Comparison of ENCODE assay signal across 8 mouse cellular contexts in genomic region chr9:62295006-62295698, GRCm38 (mm10). TPM values are rescaled to one million over a fixed set of nuclear protein-coding genes. Genes with fewer than 3 reads are reported as not detected.
DNase-seq lines count a peak whose midpoint lies in the region.

No protein-coding gene starts in this region.

- peak; percentile 73 to 82 for DNase-seq in CD8-positive naive resting alpha-beta T cell, adult 2 months (ENCODE audit: low read depth in 2 of 2, low spot score in 2 of 2)
- peak; percentile 86 for DNase-seq in R1 (ENCODE audit: low read depth, low spot score)
- peak; percentile 84 for DNase-seq in cerebellum, adult 9-11 months
- DNase-seq in gastrocnemius, postnatal 25 days, result peak; percentile 43
- peak; percentile 76 to 94 for DNase-seq in layer of hippocampus, adult 18-20 months (ENCODE audit: low spot score in 2 of 2)
- peak; percentile 86 for DNase-seq in lung, postnatal 10 days
- DNase-seq in right cerebral cortex, postnatal 4 days, result peak; percentile 85
- DNase-seq in yolk sac, embryonic 10.5 days (ENCODE audit: low spot score), result peak; percentile 62

RNA-seq across cellular contexts. Expression of gene Spesp1, which starts 13.1 kb away (rescaled TPM):
- not detected for total RNA-seq in gastrocnemius, postnatal 25 days (2021)
- under 1 TPM; 0.20 to 0.27 TPM for total RNA-seq in layer of hippocampus, adult 18-20 months (2021)

RNA-seq across cellular contexts. Expression of gene Anp32a, which starts 45.9 kb away (rescaled TPM):
- 10 to 100 TPM; 59.4 to 67.3 TPM for total RNA-seq in gastrocnemius, postnatal 25 days (2021)
- total RNA-seq in layer of hippocampus, adult 18-20 months (2021), result 100 to 1,000 TPM; 318 to 326 TPM

Comparison
In these comparisons a context has a peak if more than half of its experiments do, and no peak if none do; other contexts are left out.
1. Peak in every context shown above with its lines: DNase-seq.
2. RNA of gene Anp32a, which starts 45.9 kb away (total RNA-seq): 318 to 326 TPM in layer of hippocampus, adult 18-20 months; 59.4 to 67.3 TPM in gastrocnemius, postnatal 25 days; every median in the first group is over 4 times any median in the second.